Mouse (Mus musculus): Measurements from ENCODE around the gene Ovgp1. TPM values are rescaled to one million over a fixed set of nuclear protein-coding genes. Genes with fewer than 3 reads are reported as not detected.

Gene Ovgp1
- 0.54 and 0.56 TPM in 2 replicates for polyA plus RNA-seq (2015; fragmentation: Nextera tagmentation; extraction: Ambion mirVana)

GRCm38 (mm10) chr3:105973411-105973810 lies at the start of gene Ovgp1:
TSS of gene Ovgp1 (plus strand) at chr3:105973711.
- no peak within 1 kb of the TSS for H3K4me2 ChIP-seq (replicated peaks; ENCODE audit: low read depth)
- no peak for TF ChIP-seq EP300 (optimal IDR thresholded peaks at IDR 0.05)
- no peak for TF ChIP-seq CTCF (IDR thresholded peaks at IDR 0.05; ENCODE audit: low read depth)
- no peaks in the 10 kb centered on the region for H3K9me3 ChIP-seq (ENCODE audit: control insufficient read depth, low read length)
- no peak within 1 kb of the TSS for H3K9ac ChIP-seq (ENCODE audit: low read length)
- WGBS = 66% methylated on average over 3 of the region's 3 CpGs
- H3K27ac ChIP-seq (replicated peaks) = no peak within 1 kb of the TSS
- no peak within 1 kb of the TSS for H3K4me3 ChIP-seq (ENCODE audit: low read depth, low read length)
- DNase-seq (ENCODE audit: low spot score) (no peak), ATAC-seq (ENCODE audit: low FRiP score, low TSS enrichment) (no peak)
- H3K4me1 ChIP-seq (replicated peaks; ENCODE audit: control insufficient read depth, insufficient read depth) = no peaks in the 10 kb centered on the region
- H3K27me3 ChIP-seq (ENCODE audit: control insufficient read depth, insufficient read depth, low read length) = no peaks in the 10 kb centered on the region
- H3K36me3 ChIP-seq (ENCODE audit: control insufficient read depth, insufficient read depth, low read length) = peaks cover 4% of the 10 kb centered on the region; the same call in 1 of the 2 replicates

- Histone ChIP-seq H3K4me1 (replicated peaks; ENCODE audit: control insufficient read depth, insufficient read depth) (no peaks in the 10 kb centered on the region), H3K9me3 (ENCODE audit: control insufficient read depth, low read length) (no peaks in the 10 kb centered on the region), H3K27ac (replicated peaks) (no peak overlapping the region), H3K27me3 (ENCODE audit: control insufficient read depth, insufficient read depth, low read length) (no peaks in the 10 kb centered on the region), H3K36me3 (ENCODE audit: control insufficient read depth, insufficient read depth, low read length) (no peaks in the 10 kb centered on the region), H3K4me2 (replicated peaks; ENCODE audit: low read depth) (no peak overlapping the region), H3K9ac (ENCODE audit: low read length) (no peak overlapping the region), H3K4me3 (ENCODE audit: low read depth, low read length) (no peak overlapping the region)
- DNase-seq (ENCODE audit: low spot score) (no peak), ATAC-seq (ENCODE audit: low FRiP score, low TSS enrichment) (no peak)
- TF ChIP-seq EP300 (optimal IDR thresholded peaks at IDR 0.05) (no peak), CTCF (IDR thresholded peaks at IDR 0.05; ENCODE audit: low read depth) (no peak)
- 87% methylated on average over 9 of the region's 9 CpGs for WGBS
These were observed 48.9 kb upstream of the Ovgp1 start for GRCm38 (mm10) chr3:105924616-105925015.

- Histone ChIP-seq H3K4me1 (replicated peaks; ENCODE audit: control insufficient read depth, insufficient read depth) (no peaks in the 10 kb centered on the region), H3K36me3 (ENCODE audit: control insufficient read depth, insufficient read depth, low read length) (no peaks in the 10 kb centered on the region), H3K4me3 (ENCODE audit: low read depth, low read length) (no peak overlapping the region), H3K27me3 (ENCODE audit: control insufficient read depth, insufficient read depth, low read length) (no peaks in the 10 kb centered on the region), H3K27ac (replicated peaks) (no peak overlapping the region), H3K9ac (ENCODE audit: low read length) (no peak overlapping the region), H3K9me3 (ENCODE audit: control insufficient read depth, low read length) (no peaks in the 10 kb centered on the region), H3K4me2 (replicated peaks; ENCODE audit: low read depth) (no peak overlapping the region)
- 80% methylated on average over 7 of the region's 7 CpGs for WGBS
- DNase-seq (ENCODE audit: low spot score) (no peak), ATAC-seq (ENCODE audit: low FRiP score, low TSS enrichment) (no peak)
- no peak for TF ChIP-seq CTCF (IDR thresholded peaks at IDR 0.05; ENCODE audit: low read depth)
- no peak for TF ChIP-seq EP300 (optimal IDR thresholded peaks at IDR 0.05)
These were observed 45.8 kb upstream of the Ovgp1 start for GRCm38 (mm10) chr3:105927561-105928194.

- H3K4me2 ChIP-seq (replicated peaks; ENCODE audit: low read depth) = no peak overlapping the region
- no peak overlapping the region for H3K27ac ChIP-seq (replicated peaks)
- no peak overlapping the region for H3K9ac ChIP-seq (ENCODE audit: low read length)
- H3K36me3 ChIP-seq (ENCODE audit: control insufficient read depth, insufficient read depth, low read length) = no peaks in the 10 kb centered on the region
- DNase-seq (ENCODE audit: low spot score) = no peak
- WGBS = 93% methylated on average over 3 of the region's 3 CpGs
- H3K27me3 ChIP-seq (ENCODE audit: control insufficient read depth, insufficient read depth, low read length) = no peaks in the 10 kb centered on the region
- no peak overlapping the region for H3K4me3 ChIP-seq (ENCODE audit: low read depth, low read length)
- H3K9me3 ChIP-seq (ENCODE audit: control insufficient read depth, low read length) = no peaks in the 10 kb centered on the region
- TF ChIP-seq CTCF (IDR thresholded peaks at IDR 0.05; ENCODE audit: low read depth) (no peak), EP300 (optimal IDR thresholded peaks at IDR 0.05) (no peak)
- no peaks in the 10 kb centered on the region for H3K4me1 ChIP-seq (replicated peaks; ENCODE audit: control insufficient read depth, insufficient read depth)
- ATAC-seq (ENCODE audit: low FRiP score, low TSS enrichment) = no peak
These were observed 45.3 kb upstream of the Ovgp1 start for GRCm38 (mm10) chr3:105928195-105928569.

- 74% methylated on average over 6 of the region's 6 CpGs for WGBS
- no peak overlapping the region for H3K9ac ChIP-seq (ENCODE audit: low read length)
- DNase-seq (ENCODE audit: low spot score) = no peak
These were observed 44.7 kb upstream of the Ovgp1 start for GRCm38 (mm10) chr3:105928781-105929180.

GRCm38 (mm10) chr3:105929821-105930220 lies 43.7 kb upstream of the Ovgp1 start:
- Histone ChIP-seq H3K27me3 (ENCODE audit: control insufficient read depth, insufficient read depth, low read length) (no peaks in the 10 kb centered on the region), H3K36me3 (ENCODE audit: control insufficient read depth, insufficient read depth, low read length) (no peaks in the 10 kb centered on the region), H3K4me1 (replicated peaks; ENCODE audit: control insufficient read depth, insufficient read depth) (no peaks in the 10 kb centered on the region), H3K4me2 (replicated peaks; ENCODE audit: low read depth) (no peak overlapping the region), H3K4me3 (ENCODE audit: low read depth, low read length) (no peak overlapping the region), H3K9ac (ENCODE audit: low read length) (no peak overlapping the region), H3K9me3 (ENCODE audit: control insufficient read depth, low read length) (no peaks in the 10 kb centered on the region), H3K27ac (replicated peaks) (no peak overlapping the region)
- 76% methylated on average over 7 of the region's 7 CpGs for WGBS
- TF ChIP-seq EP300 (optimal IDR thresholded peaks at IDR 0.05) (no peak), CTCF (IDR thresholded peaks at IDR 0.05; ENCODE audit: low read depth) (no peak)
- ATAC-seq (ENCODE audit: low FRiP score, low TSS enrichment) (no peak), DNase-seq (ENCODE audit: low spot score) (no peak)

More at GRCm38 (mm10) chr3:105928781-105929180, 44.7 kb upstream of the Ovgp1 start:
- no peak overlapping the region for H3K4me3 ChIP-seq (ENCODE audit: low read depth, low read length)
- no peak overlapping the region for H3K4me2 ChIP-seq (replicated peaks; ENCODE audit: low read depth)
- H3K4me1 ChIP-seq (replicated peaks; ENCODE audit: control insufficient read depth, insufficient read depth) = no peaks in the 10 kb centered on the region
- H3K27ac ChIP-seq (replicated peaks) = no peak overlapping the region
- no peak for ATAC-seq (ENCODE audit: low FRiP score, low TSS enrichment)
- no peaks in the 10 kb centered on the region for H3K27me3 ChIP-seq (ENCODE audit: control insufficient read depth, insufficient read depth, low read length)
- no peaks in the 10 kb centered on the region for H3K36me3 ChIP-seq (ENCODE audit: control insufficient read depth, insufficient read depth, low read length)
- TF ChIP-seq CTCF (IDR thresholded peaks at IDR 0.05; ENCODE audit: low read depth) = no peak
- no peak for TF ChIP-seq EP300 (optimal IDR thresholded peaks at IDR 0.05)
- H3K9me3 ChIP-seq (ENCODE audit: control insufficient read depth, low read length) = no peaks in the 10 kb centered on the region
